Mouse (Mus musculus) kidney, adult 2 months (tissue): ENCODE data around the gene Hoxc11.

ENCODE experiments used
- CTCF ChIP-seq: fragments of 200-500 bp; conservative IDR thresholded peaks from 2 replicates; pipeline ENCODE4 v1.5.1; 2011; ENCODE audit warnings: low read depth, mild to moderate bottlenecking, control low read depth, low read length, moderate library complexity, mixed read lengths; ENCODE audit not compliant: insufficient read depth, insufficient read length
- POLR2A ChIP-seq: fragments of 200-500 bp; IDR thresholded peaks from one replicate; pipeline ENCODE4 v1.6.1; 2011; ENCODE audit warnings: low read depth, low read length, control low read depth

- TF ChIP-seq CTCF (no peak), POLR2A (no peak)
These were observed 30.3 kb downstream of the Hoxc11 start for GRCm38 (mm10) chr15:102984521-102984920.
